Mouse (Mus musculus): ENCODE measurements around the gene Aven. TPM values are rescaled to one million over a fixed set of nuclear protein-coding genes. Genes with fewer than 3 reads are reported as not detected.

Gene Aven
- polyA plus RNA-seq, 1 experiment from 2014 or later = 10.0 TPM

Small RNAs within 50 kb of the gene (microRNA-seq; reads per million reads assigned to microRNA genes)
- not detected for gene Gm44374 (ENCODE audit: borderline number of aligned reads)

Other genes with a start within 250 kb of the Aven start
- gene Nutm1, start 233.7 kb upstream of the Aven start, polyA plus RNA-seq (2014; fragmentation: Nextera tagmentation; extraction: Ambion mirVana) = 0.06 TPM in 1 of 2 replicates, not detected in the other
- 181 and 189 TPM in 2 replicates for gene Nop10, start 231.0 kb upstream of the Aven start, polyA plus RNA-seq (2014; fragmentation: Nextera tagmentation; extraction: Ambion mirVana)
- gene Slc12a6, start 227.1 kb upstream of the Aven start, polyA plus RNA-seq (2014; fragmentation: Nextera tagmentation; extraction: Ambion mirVana) = 10.3 and 10.4 TPM in 2 replicates
- gene Gm21985, start 226.7 kb upstream of the Aven start, polyA plus RNA-seq (2014; fragmentation: Nextera tagmentation; extraction: Ambion mirVana) = not detected in 2 replicates
- 93.3 and 107 TPM in 2 replicates for gene Emc4, start 124.9 kb upstream of the Aven start, polyA plus RNA-seq (2014; fragmentation: Nextera tagmentation; extraction: Ambion mirVana)
- gene Katnbl1, start 113.8 kb upstream of the Aven start, polyA plus RNA-seq (2014; fragmentation: Nextera tagmentation; extraction: Ambion mirVana) = 55.6 and 63.3 TPM in 2 replicates
- gene Emc7, start 38.0 kb upstream of the Aven start, polyA plus RNA-seq (2014; fragmentation: Nextera tagmentation; extraction: Ambion mirVana) = 10.6 and 12.2 TPM in 2 replicates
- not detected in 2 replicates for gene Chrm5, start 12.2 kb upstream of the Aven start, polyA plus RNA-seq (2014; fragmentation: Nextera tagmentation; extraction: Ambion mirVana)